Mouse (Mus musculus) layer of hippocampus, adult 9-10 months (tissue): ENCODE data around the gene Pmm1.

ENCODE experiments used
- DNase-seq: peaks from one replicate; pipeline ENCODE4 v3.0.0; 2022; ENCODE audit warnings: low spot score

Pmm1 gene

GRCm38 (mm10) chr15:81956457-81956856, 4.3 kb downstream of the Pmm1 start:
- no peak for DNase-seq

GRCm38 (mm10) chr15:81955414-81955813, 5.3 kb downstream of the Pmm1 start:
- no peak for DNase-seq

GRCm38 (mm10) chr15:81954716-81955115, 6.0 kb downstream of the Pmm1 start:
- no peak for DNase-seq

- no peak for DNase-seq
Observed at GRCm38 (mm10) chr15:81954151-81954583, 6.6 kb downstream of the Pmm1 start.

- no peak for DNase-seq
Observed at GRCm38 (mm10) chr15:81952310-81952709, 8.4 kb downstream of the Pmm1 start.

GRCm38 (mm10) chr15:81951159-81951558, 9.6 kb downstream of the Pmm1 start:
- DNase-seq = no peak

GRCm38 (mm10) chr15:81950716-81951115, 10.0 kb downstream of the Pmm1 start:
- DNase-seq = no peak

GRCm38 (mm10) chr15:81949476-81950131, 11.1 kb downstream of the Pmm1 start:
- no peak for DNase-seq

- no peak for DNase-seq
Observed at GRCm38 (mm10) chr15:81949076-81949475, 11.7 kb downstream of the Pmm1 start.

- DNase-seq = no peak
Observed at GRCm38 (mm10) chr15:81943176-81943749, 17.5 kb downstream of the Pmm1 start.

GRCm38 (mm10) chr15:81941010-81941409, 19.7 kb downstream of the Pmm1 start:
- no peak for DNase-seq

- no peak for DNase-seq
Observed at GRCm38 (mm10) chr15:81940219-81940618, 20.5 kb downstream of the Pmm1 start.

GRCm38 (mm10) chr15:81939774-81940173, 21.0 kb downstream of the Pmm1 start:
- no peak for DNase-seq

- DNase-seq = no peak
Observed at GRCm38 (mm10) chr15:81939157-81939715, 21.5 kb downstream of the Pmm1 start.

- no peak for DNase-seq
Observed at GRCm38 (mm10) chr15:81938246-81938645, 22.5 kb downstream of the Pmm1 start.

GRCm38 (mm10) chr15:81937098-81937972, 23.4 kb downstream of the Pmm1 start:
- no peak for DNase-seq

GRCm38 (mm10) chr15:81936679-81937078, 24.1 kb downstream of the Pmm1 start, which contains the start of gene Csdc2:
Gene Csdc2 (plus strand): TSS chr15:81936759.
- no peak for DNase-seq

GRCm38 (mm10) chr15:81935869-81936637, 24.7 kb downstream of the Pmm1 start:
- DNase-seq = no peak

GRCm38 (mm10) chr15:81933986-81934385, 26.7 kb downstream of the Pmm1 start:
- DNase-seq = no peak

- no peak for DNase-seq
Observed at GRCm38 (mm10) chr15:81932951-81933470, 27.7 kb downstream of the Pmm1 start.

GRCm38 (mm10) chr15:81928277-81928676, 32.5 kb downstream of the Pmm1 start:
- DNase-seq = no peak

- DNase-seq = no peak
Observed at GRCm38 (mm10) chr15:81927741-81928140, 33.0 kb downstream of the Pmm1 start.
